Mouse (Mus musculus) spleen, adult 2 months (tissue): ENCODE results near the gene Tmem125.

Experiments used
- CTCF ChIP-seq: fragments of 200-500 bp; IDR thresholded peaks from 2 replicates; pipeline ENCODE4 v1.5.1; 2011; ENCODE audit warnings: mild to moderate bottlenecking, inconsistent platforms; ENCODE audit not compliant: insufficient read depth, insufficient read length, insufficient replicate concordance; ENCODE audit errors: extremely low read depth
- POLR2A ChIP-seq: fragments of 200-500 bp; IDR thresholded peaks from 2 replicates; pipeline ENCODE4 v1.6.1; 2011; ENCODE audit warnings: low read depth, low read length, inconsistent platforms

DNA sequence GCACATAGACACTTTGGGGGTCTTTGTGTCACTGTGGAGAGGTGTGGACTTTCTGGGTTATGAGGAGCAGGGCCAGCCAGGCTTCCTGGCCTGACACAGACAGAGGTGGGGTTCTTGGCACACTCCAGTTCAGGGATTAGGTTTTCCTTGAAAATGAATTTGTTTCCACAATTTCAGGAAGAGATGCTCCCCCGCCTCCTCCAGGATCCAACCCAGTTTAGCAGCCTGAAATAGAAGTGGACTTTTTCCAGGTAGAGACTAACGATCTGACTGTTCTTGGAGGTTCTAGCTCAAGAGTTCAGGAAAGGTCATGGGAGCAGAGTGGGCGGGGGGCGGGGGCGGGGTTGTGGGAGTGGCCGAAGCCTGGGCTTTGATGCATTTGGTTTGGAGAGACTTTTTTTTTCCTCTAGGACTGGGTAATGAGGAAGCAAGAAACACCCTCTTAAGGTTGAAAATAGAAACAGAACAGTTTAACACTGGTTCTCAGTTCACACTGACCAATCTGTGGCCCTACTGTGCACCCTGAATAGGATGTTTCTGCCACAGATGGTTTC lies 43.6 kb downstream of the Tmem125 start:
- TF ChIP-seq CTCF, result no peak
- no peak for TF ChIP-seq POLR2A
